Mouse (Mus musculus) c-Kit-positive CD71-positive TER-119-negative erythroid progenitor cells, embryonic 14.5 days (primary cell): ENCODE results near the gene Afm.

Experiments
- DNase-seq: peaks from one replicate; pipeline ENCODE4 v3.0.0-alpha.2; 2013; ENCODE audit warnings: low read depth

Afm gene

GRCm38 (mm10) chr5:90518356-90519100, at the start of gene Afm:
TSS of gene Afm (plus strand) at chr5:90518932.
- DNase-seq = no peak

- no peak for DNase-seq
Observed at GRCm38 (mm10) chr5:90470836-90471235, 47.9 kb upstream of the Afm start.

- DNase-seq = no peak
Observed at GRCm38 (mm10) chr5:90473902-90474301, 44.8 kb upstream of the Afm start.

- no peak for DNase-seq
Observed at GRCm38 (mm10) chr5:90474369-90474768, 44.4 kb upstream of the Afm start.

GRCm38 (mm10) chr5:90476741-90477140, 42.0 kb upstream of the Afm start:
- DNase-seq = no peak

GRCm38 (mm10) chr5:90477308-90478140, 41.2 kb upstream of the Afm start:
- DNase-seq = no peak

GRCm38 (mm10) chr5:90478886-90479285, 39.8 kb upstream of the Afm start:
- no peak for DNase-seq

- DNase-seq = no peak
Observed at GRCm38 (mm10) chr5:90485597-90485996, 33.1 kb upstream of the Afm start.

- DNase-seq = no peak
Observed at GRCm38 (mm10) chr5:90488323-90488722, 30.4 kb upstream of the Afm start.

- DNase-seq = no peak
Observed at GRCm38 (mm10) chr5:90490518-90490917, 28.2 kb upstream of the Afm start, which contains the start of gene Afp. TSS of gene Afp (plus strand) at chr5:90490737.

- no peak for DNase-seq
Observed at GRCm38 (mm10) chr5:90492440-90492839, 26.3 kb upstream of the Afm start.

- DNase-seq = no peak
Observed at GRCm38 (mm10) chr5:90494308-90494707, 24.4 kb upstream of the Afm start.

GRCm38 (mm10) chr5:90499509-90499908, 19.2 kb upstream of the Afm start:
- no peak for DNase-seq

- peak; percentile 31 for DNase-seq
Observed at GRCm38 (mm10) chr5:90500714-90501113, 18.0 kb upstream of the Afm start.

- no peak for DNase-seq
Observed at GRCm38 (mm10) chr5:90501752-90502151, 17.0 kb upstream of the Afm start.

- DNase-seq = no peak
Observed at GRCm38 (mm10) chr5:90504742-90505141, 14.0 kb upstream of the Afm start.

- DNase-seq = no peak
Observed at GRCm38 (mm10) chr5:90506507-90506906, 12.2 kb upstream of the Afm start.

- DNase-seq = no peak
Observed at GRCm38 (mm10) chr5:90507411-90507949, 11.3 kb upstream of the Afm start.

- no peak for DNase-seq
Observed at GRCm38 (mm10) chr5:90509828-90510592, 8.7 kb upstream of the Afm start.

GRCm38 (mm10) chr5:90512288-90512955, 6.3 kb upstream of the Afm start:
- DNase-seq = no peak

- DNase-seq = no peak
Observed at GRCm38 (mm10) chr5:90515561-90515960, 3.2 kb upstream of the Afm start.

- no peak for DNase-seq
Observed at GRCm38 (mm10) chr5:90551191-90551590, 32.5 kb downstream of the Afm start.
